Mouse (Mus musculus) neural tube, embryonic 14.5 days (tissue): ENCODE data around the gene Pard3b. TPM values are rescaled to one million over a fixed set of nuclear protein-coding genes. Genes with fewer than 3 reads are reported as not detected.

ENCODE experiments used
- ATAC-seq: fragments of 200-750 bp; cut with Nextera tagmentation; 2 replicates; pipeline ENCODE4 v1.8.0; 2017; ENCODE audit warnings: low read depth, mild to moderate bottlenecking, moderate TSS enrichment, moderate library complexity
- H3K27ac ChIP-seq: fragments of 300-500 bp; sonication (generic); 2 replicates; pipeline ENCODE4 v1.5.1; 2014; ENCODE audit warnings: low read depth, mild to moderate bottlenecking, control low read depth, low read length, moderate library complexity, mixed read lengths
- H3K27me3 ChIP-seq: fragments of 300-500 bp; sonication (generic); 2 replicates; pipeline ENCODE4 v1.6.1; 2014; ENCODE audit warnings: low read length; ENCODE audit not compliant: control insufficient read depth, insufficient read depth
- H3K36me3 ChIP-seq: fragments of 300-500 bp; sonication (generic); 2 replicates; pipeline ENCODE4 v1.6.1; 2014; ENCODE audit warnings: low read length, mixed read lengths; ENCODE audit not compliant: control insufficient read depth, insufficient read depth
- H3K4me1 ChIP-seq: fragments of 300-500 bp; sonication (generic); 2 replicates; pipeline ENCODE4 v1.6.1; 2014; ENCODE audit warnings: low read length; ENCODE audit not compliant: control insufficient read depth, insufficient read depth
- H3K4me2 ChIP-seq: fragments of 300-500 bp; sonication (generic); 2 replicates; pipeline ENCODE4 v1.6.1; 2014; ENCODE audit warnings: mild to moderate bottlenecking, low read depth, low read length, control low read depth
- H3K4me3 ChIP-seq: fragments of 300-500 bp; sonication (generic); 2 replicates; pipeline ENCODE4 v1.5.1; 2014; ENCODE audit warnings: low read depth, low read length, control low read depth, mixed read lengths
- H3K9ac ChIP-seq: fragments of 300-500 bp; sonication (generic); replicated peaks from 2 replicates; pipeline ENCODE4 v1.6.1; 2014; ENCODE audit warnings: low read depth, mild to moderate bottlenecking, control low read depth, low read length, mixed read lengths
- H3K9me3 ChIP-seq: fragments of 300-500 bp; sonication (generic); 2 replicates; pipeline ENCODE4 v1.6.1; 2016; ENCODE audit warnings: low read length; ENCODE audit not compliant: control insufficient read depth
- WGBS: fragments of 180-500 bp; shearing (Covaris S2); extraction: QIAGEN DNeasy Blood & Tissue Kit; methylation state at CpG from one replicate; pipeline ENCODE4 v1.1.7; 2014; 5-methylcytosine and 5-hydroxymethylcytosine counted together
- polyA plus RNA-seq: library from polyadenylated mRNA; unstranded; fragments of >200 nt; fragmentation: Nextera tagmentation; extraction: Ambion mirVana; gene quantifications from 2 replicates; pipeline ENCODE4 v1.2.1, GENCODE M21; 2014

The Pard3b gene
- polyA plus RNA-seq, 1 experiment from 2014 or later: 9.9 TPM

- no peak for ATAC-seq
- Histone ChIP-seq H3K4me1 (0 out of 2 replicates have a peak, but pooled peaks cover 3% of the 10 kb centered on the region), H3K4me2 (no peak overlapping the region), H3K36me3 (no peaks in the 10 kb centered on the region), H3K9ac (no peak overlapping the region), H3K4me3 (no peak overlapping the region), H3K27ac (no peak overlapping the region), H3K27me3 (no peaks in the 10 kb centered on the region), H3K9me3 (no peaks in the 10 kb centered on the region)
- WGBS: 38% methylated on average over 1 of the region's 1 CpGs
Measured at GRCm38 (mm10) chr1:61651454-61652271, 13.0 kb downstream of the Pard3b start.

- Histone ChIP-seq H3K9me3 (no peaks in the 10 kb centered on the region), H3K4me3 (no peak overlapping the region), H3K36me3 (no peaks in the 10 kb centered on the region), H3K9ac (no peak overlapping the region), H3K27ac (no peak overlapping the region), H3K4me1 (0 out of 2 replicates have a peak, but pooled peaks cover 3% of the 10 kb centered on the region), H3K4me2 (no peak overlapping the region), H3K27me3 (no peaks in the 10 kb centered on the region)
- WGBS: 89% methylated on average over 3 of the region's 3 CpGs
- no peak for ATAC-seq
Measured at GRCm38 (mm10) chr1:61657760-61658159, 19.1 kb downstream of the Pard3b start.

- Histone ChIP-seq H3K4me3 (no peak overlapping the region), H3K9ac (no peak overlapping the region), H3K9me3 (no peaks in the 10 kb centered on the region), H3K4me1 (no peaks in the 10 kb centered on the region), H3K36me3 (no peaks in the 10 kb centered on the region), H3K4me2 (no peak overlapping the region), H3K27ac (no peak overlapping the region), H3K27me3 (no peaks in the 10 kb centered on the region)
- no peak for ATAC-seq
- WGBS: 95% methylated on average over 3 of the region's 3 CpGs
Measured at GRCm38 (mm10) chr1:61659931-61660330, 21.3 kb downstream of the Pard3b start.

- 13% methylated on average over 8 of the region's 8 CpGs for WGBS
- no peak overlapping the region for H3K27ac ChIP-seq
- ATAC-seq: no peak
- H3K4me1 ChIP-seq: no peaks in the 10 kb centered on the region
- H3K4me3 ChIP-seq: no peak overlapping the region
- H3K9ac ChIP-seq: no peak overlapping the region
- no peaks in the 10 kb centered on the region for H3K27me3 ChIP-seq
- no peaks in the 10 kb centered on the region for H3K9me3 ChIP-seq
- H3K4me2 ChIP-seq: no peak overlapping the region
- no peaks in the 10 kb centered on the region for H3K36me3 ChIP-seq
Measured at GRCm38 (mm10) chr1:61685221-61685814, 46.7 kb downstream of the Pard3b start.

GRCm38 (mm10) chr1:61685921-61686320, 47.3 kb downstream of the Pard3b start:
- no peaks in the 10 kb centered on the region for H3K4me1 ChIP-seq
- H3K36me3 ChIP-seq: no peaks in the 10 kb centered on the region
- H3K4me3 ChIP-seq: no peak overlapping the region
- H3K9ac ChIP-seq: no peak overlapping the region
- no peak overlapping the region for H3K27ac ChIP-seq
- ATAC-seq: no peak
- H3K9me3 ChIP-seq: no peaks in the 10 kb centered on the region
- no peak overlapping the region for H3K4me2 ChIP-seq
- 56% methylated on average over 1 of the region's 1 CpGs for WGBS
- H3K27me3 ChIP-seq: no peaks in the 10 kb centered on the region

GRCm38 (mm10) chr1:61688301-61688700, 49.7 kb downstream of the Pard3b start:
- Histone ChIP-seq H3K27me3 (no peaks in the 10 kb centered on the region), H3K9me3 (no peaks in the 10 kb centered on the region), H3K36me3 (no peaks in the 10 kb centered on the region), H3K4me3 (no peak overlapping the region), H3K9ac (no peak overlapping the region), H3K4me1 (no peaks in the 10 kb centered on the region), H3K27ac (no peak overlapping the region), H3K4me2 (no peak overlapping the region)
- 74% methylated on average over 3 of the region's 3 CpGs for WGBS
- no peak for ATAC-seq

- no peak overlapping the region for H3K4me3 ChIP-seq
- H3K27me3 ChIP-seq: no peaks in the 10 kb centered on the region
- no peaks in the 10 kb centered on the region for H3K4me1 ChIP-seq
- no peak overlapping the region for H3K27ac ChIP-seq
- H3K9ac ChIP-seq: no peak overlapping the region
- no peaks in the 10 kb centered on the region for H3K9me3 ChIP-seq
- no peaks in the 10 kb centered on the region for H3K36me3 ChIP-seq
- no peak overlapping the region for H3K4me2 ChIP-seq
- ATAC-seq: peak; percentile 70
- WGBS: 37% methylated on average over 10 of the region's 10 CpGs
Measured at GRCm38 (mm10) chr1:61698462-61699218, 60.0 kb downstream of the Pard3b start.

GRCm38 (mm10) chr1:61709812-61710211, 71.2 kb downstream of the Pard3b start:
- 94% methylated on average over 1 of the region's 1 CpGs for WGBS
- Histone ChIP-seq H3K9me3 (no peaks in the 10 kb centered on the region), H3K27me3 (no peaks in the 10 kb centered on the region), H3K27ac (no peak overlapping the region), H3K9ac (no peak overlapping the region), H3K4me3 (no peak overlapping the region), H3K36me3 (no peaks in the 10 kb centered on the region), H3K4me2 (no peak overlapping the region), H3K4me1 (no peaks in the 10 kb centered on the region)
- ATAC-seq: no peak

GRCm38 (mm10) chr1:61711523-61711922, 72.9 kb downstream of the Pard3b start:
- H3K4me1 ChIP-seq: no peaks in the 10 kb centered on the region
- H3K36me3 ChIP-seq: no peaks in the 10 kb centered on the region
- no peak overlapping the region for H3K4me3 ChIP-seq
- ATAC-seq: no peak
- no peak overlapping the region for H3K27ac ChIP-seq
- no peak overlapping the region for H3K9ac ChIP-seq
- no peaks in the 10 kb centered on the region for H3K9me3 ChIP-seq
- no peak overlapping the region for H3K4me2 ChIP-seq
- H3K27me3 ChIP-seq: no peaks in the 10 kb centered on the region
